Mouse (Mus musculus): ENCODE measurements at regions not wholly inside any gene's neighbourhood (a gene's known extent, or its start where the extent isn't known, plus 50 kb on each side); places are given as distances from the start of the nearest gene placed in this dataset.
A peak's percentile ranks its signal among the peaks of the same experiment; 100 is the strongest.

DNA sequence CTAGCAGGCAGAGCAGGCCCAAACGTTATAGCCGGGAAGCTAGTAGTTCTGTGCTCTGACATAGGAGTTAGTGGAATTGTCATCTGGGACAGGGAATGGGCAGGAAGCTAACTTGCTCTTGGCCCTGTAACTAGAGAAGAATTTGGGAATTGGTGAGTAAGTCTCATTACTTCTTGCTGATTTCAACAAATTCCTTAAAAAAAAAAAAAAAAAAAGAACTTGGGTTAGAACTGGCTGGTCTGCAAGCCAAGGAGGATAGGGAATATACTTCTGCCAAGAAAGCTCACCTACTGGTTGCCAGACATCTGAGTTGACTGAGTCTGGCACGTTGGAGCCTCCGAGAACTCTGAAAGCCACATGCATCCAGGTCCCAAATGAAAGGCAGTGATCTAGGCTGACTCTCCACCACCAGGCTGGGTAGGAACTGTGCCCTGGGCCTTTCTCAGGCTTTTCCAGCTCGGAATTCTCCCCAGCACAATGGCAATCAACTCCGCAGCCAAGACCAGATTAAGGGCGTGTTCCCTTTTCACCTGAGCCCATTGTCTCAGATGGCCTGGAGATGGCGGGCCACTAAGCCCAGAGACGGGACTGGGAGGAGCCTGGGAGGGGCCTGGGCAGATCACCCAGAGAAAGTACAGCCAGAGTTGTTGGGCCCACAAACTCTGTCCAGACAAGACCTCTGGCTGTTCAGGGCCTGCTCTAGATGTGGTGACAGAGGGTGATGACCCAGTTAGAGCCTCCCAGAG, 155.9 kb upstream of the Haao start:
- no peak overlapping the region for H3K4me2 ChIP-seq
- no peak overlapping the region for H3K9ac ChIP-seq
- no peaks in the 10 kb centered on the region for H3K9me3 ChIP-seq (replicated peaks)
- no peak overlapping the region for H3K27ac ChIP-seq
- peaks cover 7% of the 10 kb centered on the region; the same call in 1 of the 2 replicates for H3K27me3 ChIP-seq
- H3K4me1 ChIP-seq (replicated peaks) = peaks cover 26% of the 10 kb centered on the region
- no peak overlapping the region for H3K4me3 ChIP-seq (replicated peaks)
- ATAC-seq (ENCODE audit: low read depth) (no peak), DNase-seq (no peak)
- H3K36me3 ChIP-seq = no peaks in the 10 kb centered on the region
- 56% methylated on average over 9 of the region's 9 CpGs for WGBS (ENCODE audit: insufficient replicate concordance)

DNA sequence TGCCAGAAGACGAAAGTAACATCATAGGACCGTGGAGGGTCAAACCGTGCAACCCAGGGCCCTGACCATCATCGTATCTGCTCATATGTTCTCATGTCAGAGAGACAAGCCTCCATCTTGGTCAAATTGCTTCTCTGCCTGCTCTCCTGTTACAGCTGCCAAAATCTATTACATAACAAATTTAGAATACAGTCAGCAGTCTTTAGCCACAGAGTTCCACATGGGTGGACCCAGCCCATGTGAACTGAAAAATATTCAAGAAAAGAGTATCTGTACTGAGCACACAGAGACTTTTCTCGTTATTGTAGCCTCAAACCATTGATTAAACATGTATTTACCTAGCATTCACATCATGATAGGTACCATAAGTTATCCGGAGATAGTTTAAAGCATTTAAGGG, 155.2 kb upstream of the Haao start:
- DNase-seq (no peak), ATAC-seq (ENCODE audit: low read depth) (no peak)
- no peaks in the 10 kb centered on the region for H3K9me3 ChIP-seq (replicated peaks)
- no peak overlapping the region for H3K9ac ChIP-seq
- peaks cover 7% of the 10 kb centered on the region; the same call in 1 of the 2 replicates for H3K27me3 ChIP-seq
- H3K27ac ChIP-seq = no peak overlapping the region
- no peak overlapping the region for H3K4me3 ChIP-seq (replicated peaks)
- WGBS (ENCODE audit: insufficient replicate concordance) = 66% methylated on average over 6 of the region's 6 CpGs
- peaks cover 27% of the 10 kb centered on the region for H3K4me1 ChIP-seq (replicated peaks)
- no peaks in the 10 kb centered on the region for H3K36me3 ChIP-seq
- H3K4me2 ChIP-seq = no peak overlapping the region

- ATAC-seq (ENCODE audit: low read depth) (no peak), DNase-seq (no peak)
- no peak overlapping the region for H3K4me3 ChIP-seq (replicated peaks)
- no peak overlapping the region for H3K9ac ChIP-seq
- 78% methylated on average over 16 of the region's 16 CpGs for WGBS (ENCODE audit: insufficient replicate concordance)
- H3K4me2 ChIP-seq = no peak overlapping the region
- no peaks in the 10 kb centered on the region for H3K36me3 ChIP-seq
- H3K4me1 ChIP-seq (replicated peaks) = peaks cover 27% of the 10 kb centered on the region
- peaks cover 7% of the 10 kb centered on the region; the same call in 1 of the 2 replicates for H3K27me3 ChIP-seq
- no peak overlapping the region for H3K27ac ChIP-seq
- H3K9me3 ChIP-seq (replicated peaks) = no peaks in the 10 kb centered on the region
These were observed 154.6 kb upstream of the Haao start for GRCm38 (mm10) chr17:84002327-84002726.

GRCm38 (mm10) chr17:84000115-84000514, 152.4 kb upstream of the Haao start:
- 46% methylated on average over 6 of the region's 6 CpGs for WGBS (ENCODE audit: insufficient replicate concordance)
- Histone ChIP-seq H3K4me3 (replicated peaks) (no peak overlapping the region), H3K9ac (no peak overlapping the region), H3K4me1 (replicated peaks) (peaks cover 27% of the 10 kb centered on the region), H3K4me2 (no peak overlapping the region), H3K9me3 (replicated peaks) (no peaks in the 10 kb centered on the region), H3K36me3 (no peaks in the 10 kb centered on the region), H3K27me3 (peaks cover 5% of the 10 kb centered on the region; the same call in 1 of the 2 replicates), H3K27ac (peak overlapping the region; percentile 62)
- peak; percentile 13; the same call in 1 of the 2 replicates for ATAC-seq (ENCODE audit: low read depth)
- no peak for DNase-seq

DNA sequence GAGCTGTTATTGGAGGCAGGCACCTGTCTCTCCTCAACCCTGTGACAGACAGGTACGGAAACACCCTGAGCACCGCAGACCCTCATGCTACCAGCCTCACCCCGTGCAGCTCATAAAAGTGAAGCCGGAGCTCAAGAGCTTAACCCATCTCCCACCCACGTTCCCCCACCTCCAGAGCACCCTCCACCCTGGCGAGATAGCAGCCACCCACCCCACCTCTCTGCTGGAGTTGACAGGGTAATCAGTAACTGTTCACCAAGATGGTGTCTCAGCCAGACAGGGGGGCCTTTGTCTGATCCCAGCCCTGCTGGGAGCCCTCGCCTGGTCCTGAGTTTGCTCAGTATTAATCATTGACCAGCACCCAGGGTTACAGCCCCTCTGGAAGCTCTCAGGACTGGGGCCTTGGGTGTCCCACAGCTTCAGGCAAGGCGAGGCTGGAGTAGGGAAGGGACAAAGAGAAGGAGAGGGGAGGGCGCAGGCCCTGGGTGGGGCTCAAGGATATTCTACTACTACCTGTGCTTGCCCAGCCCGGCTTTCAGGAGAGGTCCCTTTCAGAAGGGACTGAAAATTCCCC, 151.3 kb upstream of the Haao start:
- peaks cover 22% of the 10 kb centered on the region for H3K4me1 ChIP-seq (replicated peaks)
- H3K36me3 ChIP-seq = no peaks in the 10 kb centered on the region
- no peak overlapping the region for H3K4me2 ChIP-seq
- DNase-seq = no peak
- no peaks in the 10 kb centered on the region for H3K9me3 ChIP-seq (replicated peaks)
- no peaks in the 10 kb centered on the region for H3K27me3 ChIP-seq
- no peak overlapping the region for H3K4me3 ChIP-seq (replicated peaks)
- H3K27ac ChIP-seq = peak overlapping the region; percentile 62
- no peak overlapping the region for H3K9ac ChIP-seq
- WGBS (ENCODE audit: insufficient replicate concordance) = 49% methylated on average over 10 of the region's 10 CpGs
- peak; percentile 79 for ATAC-seq (ENCODE audit: low read depth)

- Histone ChIP-seq H3K4me2 (no peak overlapping the region), H3K27ac (no peak overlapping the region; the same call in 1 of the 2 replicates), H3K27me3 (no peaks in the 10 kb centered on the region), H3K4me1 (replicated peaks) (peaks cover 17% of the 10 kb centered on the region), H3K4me3 (replicated peaks) (no peak overlapping the region), H3K9ac (no peak overlapping the region), H3K36me3 (no peaks in the 10 kb centered on the region), H3K9me3 (replicated peaks) (no peaks in the 10 kb centered on the region)
- ATAC-seq (ENCODE audit: low read depth) (no peak), DNase-seq (no peak)
- WGBS (ENCODE audit: insufficient replicate concordance) = 71% methylated on average over 7 of the region's 7 CpGs
These were observed 150.6 kb upstream of the Haao start for GRCm38 (mm10) chr17:83998341-83998740.

- no peak overlapping the region for H3K4me2 ChIP-seq
- ATAC-seq (ENCODE audit: low read depth) = no peak
- H3K4me3 ChIP-seq (replicated peaks) = no peak overlapping the region
- no peak overlapping the region for H3K9ac ChIP-seq
- no peak overlapping the region; the same call in 1 of the 2 replicates for H3K27ac ChIP-seq
- 50% methylated on average over 11 of the region's 11 CpGs for WGBS (ENCODE audit: insufficient replicate concordance)
- H3K27me3 ChIP-seq = no peaks in the 10 kb centered on the region
- H3K36me3 ChIP-seq = no peaks in the 10 kb centered on the region
- DNase-seq = peak; percentile 29
- no peaks in the 10 kb centered on the region for H3K9me3 ChIP-seq (replicated peaks)
- peaks cover 17% of the 10 kb centered on the region for H3K4me1 ChIP-seq (replicated peaks)
These were observed 150.0 kb upstream of the Haao start for GRCm38 (mm10) chr17:83997778-83998177.

DNA sequence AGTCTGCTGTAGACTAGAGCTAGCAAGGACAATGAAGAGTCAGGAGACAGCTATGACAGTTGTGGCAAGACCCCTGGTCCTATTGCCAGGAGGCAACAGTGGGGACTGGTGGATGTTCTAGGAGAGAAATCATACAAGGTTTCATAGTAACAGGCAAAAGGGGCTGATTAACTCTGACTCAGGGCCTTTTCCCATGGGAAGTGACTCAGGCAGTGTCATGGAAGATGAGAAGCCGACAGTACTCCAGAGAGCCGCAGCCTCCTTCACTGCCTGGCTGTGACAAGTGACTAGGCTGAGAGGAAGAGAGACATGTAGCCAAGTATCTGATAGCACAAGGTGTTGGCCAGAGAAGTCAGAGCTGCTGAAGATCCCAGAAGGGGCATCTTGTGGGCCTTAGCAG, 145.3 kb upstream of the Haao start:
- peaks cover 36% of the 10 kb centered on the region for H3K4me1 ChIP-seq (replicated peaks)
- no peak overlapping the region for H3K9ac ChIP-seq
- H3K27me3 ChIP-seq = no peaks in the 10 kb centered on the region
- 65% methylated on average over 2 of the region's 2 CpGs for WGBS (ENCODE audit: insufficient replicate concordance)
- no peak for DNase-seq
- H3K27ac ChIP-seq = no peak overlapping the region
- H3K9me3 ChIP-seq (replicated peaks) = no peaks in the 10 kb centered on the region
- no peak overlapping the region for H3K4me2 ChIP-seq
- H3K36me3 ChIP-seq = no peaks in the 10 kb centered on the region
- H3K4me3 ChIP-seq (replicated peaks) = no peak overlapping the region
- no peak for ATAC-seq (ENCODE audit: low read depth)

DNA sequence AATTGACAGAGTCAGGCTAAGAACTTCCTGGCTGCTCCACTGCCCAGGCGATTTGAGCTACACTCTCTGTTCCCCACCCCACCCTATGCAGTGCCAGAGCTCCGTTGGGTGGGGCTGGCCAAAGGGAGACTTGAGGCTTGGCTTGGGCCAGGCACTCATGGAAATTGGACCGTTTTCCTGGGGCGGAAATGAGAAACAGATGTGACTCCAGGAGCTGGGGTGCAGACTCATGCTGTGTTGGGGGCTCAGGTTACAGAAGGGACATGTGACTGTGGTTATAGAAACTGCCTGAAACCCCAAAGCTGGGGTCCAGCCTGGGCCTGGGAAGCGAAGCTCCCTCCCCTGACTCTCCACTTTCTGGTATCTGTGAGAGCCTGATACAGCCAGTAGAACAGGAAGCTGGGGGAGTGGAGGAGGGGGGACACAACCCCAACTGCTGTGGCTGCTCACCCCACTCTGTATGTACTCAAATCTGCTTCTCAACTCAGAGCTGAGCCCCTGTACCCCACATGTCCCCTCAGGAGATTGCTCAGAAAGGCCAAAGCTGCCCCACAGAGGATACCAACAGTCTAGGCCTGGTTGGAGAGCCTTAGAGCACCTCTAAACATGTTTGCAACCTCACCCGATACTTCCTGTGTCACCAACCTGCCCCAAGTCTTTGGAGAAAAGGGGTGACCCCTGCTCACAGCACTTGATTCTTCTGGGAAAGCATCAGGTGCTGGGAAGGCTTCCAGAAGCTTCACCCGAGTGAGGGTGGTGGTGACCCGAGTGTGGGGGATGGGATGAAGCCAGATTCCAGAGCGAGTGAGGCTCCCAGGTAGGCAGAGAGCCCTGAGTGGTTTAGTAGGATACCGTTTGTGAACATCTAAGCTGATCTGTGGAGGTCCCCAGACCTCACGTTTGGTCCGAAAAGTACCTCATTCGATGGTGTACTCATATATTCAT, 142.9 kb upstream of the Haao start:
- peaks cover 41% of the 10 kb centered on the region for H3K4me1 ChIP-seq (replicated peaks)
- H3K9ac ChIP-seq = no peak overlapping the region
- H3K27me3 ChIP-seq = no peaks in the 10 kb centered on the region
- H3K36me3 ChIP-seq = no peaks in the 10 kb centered on the region
- WGBS (ENCODE audit: insufficient replicate concordance) = 34% methylated on average over 13 of the region's 13 CpGs
- no peaks in the 10 kb centered on the region for H3K9me3 ChIP-seq (replicated peaks)
- DNase-seq = peak; percentile 17
- no peak overlapping the region for H3K4me3 ChIP-seq (replicated peaks)
- ATAC-seq (ENCODE audit: low read depth) = peak; percentile 53
- no peak overlapping the region for H3K4me2 ChIP-seq
- H3K27ac ChIP-seq = peak overlapping the region; percentile 70

- no peak overlapping the region for H3K9ac ChIP-seq
- no peak overlapping the region for H3K4me3 ChIP-seq (replicated peaks)
- H3K9me3 ChIP-seq (replicated peaks) = no peaks in the 10 kb centered on the region
- H3K27me3 ChIP-seq = no peaks in the 10 kb centered on the region
- no peak overlapping the region for H3K4me2 ChIP-seq
- H3K36me3 ChIP-seq = no peaks in the 10 kb centered on the region
- ATAC-seq (ENCODE audit: low read depth) (no peak), DNase-seq (no peak)
- H3K27ac ChIP-seq = peak overlapping the region; percentile 70
- 46% methylated on average over 6 of the region's 6 CpGs for WGBS (ENCODE audit: insufficient replicate concordance)
- peaks cover 41% of the 10 kb centered on the region for H3K4me1 ChIP-seq (replicated peaks)
These were observed 141.1 kb upstream of the Haao start for GRCm38 (mm10) chr17:83988897-83989296.

- no peak for DNase-seq
- H3K36me3 ChIP-seq = no peaks in the 10 kb centered on the region
- no peak overlapping the region for H3K4me3 ChIP-seq (replicated peaks)
- ATAC-seq (ENCODE audit: low read depth) = no peak
- H3K27me3 ChIP-seq = no peaks in the 10 kb centered on the region
- no peak overlapping the region for H3K9ac ChIP-seq
- no peaks in the 10 kb centered on the region for H3K9me3 ChIP-seq (replicated peaks)
- no peak overlapping the region for H3K4me2 ChIP-seq
- peaks cover 43% of the 10 kb centered on the region for H3K4me1 ChIP-seq (replicated peaks)
- WGBS (ENCODE audit: insufficient replicate concordance) = 29% methylated on average over 5 of the region's 5 CpGs
- no peak overlapping the region for H3K27ac ChIP-seq
These were observed 140.4 kb upstream of the Haao start for GRCm38 (mm10) chr17:83988165-83988564.
